Mouse (Mus musculus): Measurements from ENCODE around the gene Cmip. TPM values are rescaled to one million over a fixed set of nuclear protein-coding genes. Genes with fewer than 3 reads are reported as not detected.
A peak's percentile ranks its signal among the peaks of the same experiment; 100 is the strongest.

Cmip gene
- polyA plus RNA-seq, 2 experiments = 27.1 to 39.7 TPM

GRCm38 (mm10) chr8:117395055-117395454 lies 138.2 kb downstream of the Cmip start:
- Histone ChIP-seq H3K27ac (replicated peaks; ENCODE audit: low read depth, low read length) (no peak overlapping the region), H3K9me3 (ENCODE audit: control insufficient read depth, low read length) (no peaks in the 10 kb centered on the region), H3K36me3 (ENCODE audit: control insufficient read depth, insufficient read depth, low read length) (no peaks in the 10 kb centered on the region; the same call in 1 of the 2 replicates), H3K9ac (ENCODE audit: low read depth, low read length, severe bottlenecking) (no peak overlapping the region), H3K27me3 (ENCODE audit: control insufficient read depth, insufficient read depth, low read length) (no peaks in the 10 kb centered on the region), H3K4me1 (ENCODE audit: control insufficient read depth, insufficient read depth, low read length) (no peaks in the 10 kb centered on the region), H3K4me3 (replicated peaks; ENCODE audit: low read length) (no peak overlapping the region), H3K4me2 (replicated peaks; ENCODE audit: low read depth, low read length, severe bottlenecking) (no peak overlapping the region)
- ATAC-seq (ENCODE audit: low FRiP score, low read depth) (0 out of 2 replicates have a peak, but pooled peaks have one; percentile 24), DNase-seq (ENCODE audit: low spot score) (no peak)
- WGBS = 74% methylated on average over 7 of the region's 7 CpGs
- no peak for TF ChIP-seq POLR2A (IDR thresholded peaks at IDR 0.05; ENCODE audit: borderline replicate concordance, extremely low read depth, insufficient read depth, insufficient read length)

DNA sequence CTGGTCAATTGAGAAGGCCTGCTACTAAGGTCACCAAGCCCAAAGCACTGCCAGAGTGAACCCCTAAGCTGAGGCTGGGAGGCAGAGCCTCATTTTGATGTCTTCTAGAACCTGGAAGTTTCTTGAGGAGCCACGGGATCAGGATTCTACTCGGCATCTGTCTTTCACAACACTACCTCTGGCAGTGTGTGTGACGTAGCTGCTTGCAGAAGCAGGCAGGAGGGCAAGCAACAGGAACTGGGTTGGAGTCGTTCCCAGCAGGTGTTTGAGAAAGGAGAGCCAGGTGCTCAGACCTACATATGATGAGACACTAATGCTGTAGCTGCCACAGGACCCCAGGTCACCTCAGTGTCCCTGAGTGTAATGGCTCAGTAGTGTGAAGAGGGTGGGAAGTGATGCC lies 140.0 kb downstream of the Cmip start:
- Histone ChIP-seq H3K9me3 (ENCODE audit: control insufficient read depth, low read length) (no peaks in the 10 kb centered on the region), H3K27ac (replicated peaks; ENCODE audit: low read depth, low read length) (no peak overlapping the region), H3K4me3 (replicated peaks; ENCODE audit: low read length) (no peak overlapping the region), H3K9ac (ENCODE audit: low read depth, low read length, severe bottlenecking) (no peak overlapping the region), H3K36me3 (ENCODE audit: control insufficient read depth, insufficient read depth, low read length) (no peaks in the 10 kb centered on the region; the same call in 1 of the 2 replicates), H3K27me3 (ENCODE audit: control insufficient read depth, insufficient read depth, low read length) (no peaks in the 10 kb centered on the region), H3K4me1 (ENCODE audit: control insufficient read depth, insufficient read depth, low read length) (no peaks in the 10 kb centered on the region), H3K4me2 (replicated peaks; ENCODE audit: low read depth, low read length, severe bottlenecking) (no peak overlapping the region)
- 89% methylated on average over 4 of the region's 4 CpGs for WGBS
- ATAC-seq (ENCODE audit: low FRiP score, low read depth) = no peak
- no peak for DNase-seq (ENCODE audit: low spot score)
- TF ChIP-seq POLR2A (IDR thresholded peaks at IDR 0.05; ENCODE audit: borderline replicate concordance, extremely low read depth, insufficient read depth, insufficient read length) = no peak

GRCm38 (mm10) chr8:117397751-117398150 lies 140.9 kb downstream of the Cmip start:
- TF ChIP-seq POLR2A (IDR thresholded peaks at IDR 0.05; ENCODE audit: borderline replicate concordance, extremely low read depth, insufficient read depth, insufficient read length) = no peak
- Histone ChIP-seq H3K27ac (replicated peaks; ENCODE audit: low read depth, low read length) (no peak overlapping the region), H3K27me3 (ENCODE audit: control insufficient read depth, insufficient read depth, low read length) (no peaks in the 10 kb centered on the region), H3K9ac (ENCODE audit: low read depth, low read length, severe bottlenecking) (no peak overlapping the region), H3K4me1 (ENCODE audit: control insufficient read depth, insufficient read depth, low read length) (peaks cover 2% of the 10 kb centered on the region; the same call in 1 of the 2 replicates), H3K4me2 (replicated peaks; ENCODE audit: low read depth, low read length, severe bottlenecking) (no peak overlapping the region), H3K9me3 (ENCODE audit: control insufficient read depth, low read length) (no peaks in the 10 kb centered on the region), H3K36me3 (ENCODE audit: control insufficient read depth, insufficient read depth, low read length) (no peaks in the 10 kb centered on the region), H3K4me3 (replicated peaks; ENCODE audit: low read length) (no peak overlapping the region)
- 95% methylated on average over 15 of the region's 15 CpGs for WGBS
- DNase-seq (ENCODE audit: low spot score) (no peak), ATAC-seq (ENCODE audit: low FRiP score, low read depth) (no peak)

DNA sequence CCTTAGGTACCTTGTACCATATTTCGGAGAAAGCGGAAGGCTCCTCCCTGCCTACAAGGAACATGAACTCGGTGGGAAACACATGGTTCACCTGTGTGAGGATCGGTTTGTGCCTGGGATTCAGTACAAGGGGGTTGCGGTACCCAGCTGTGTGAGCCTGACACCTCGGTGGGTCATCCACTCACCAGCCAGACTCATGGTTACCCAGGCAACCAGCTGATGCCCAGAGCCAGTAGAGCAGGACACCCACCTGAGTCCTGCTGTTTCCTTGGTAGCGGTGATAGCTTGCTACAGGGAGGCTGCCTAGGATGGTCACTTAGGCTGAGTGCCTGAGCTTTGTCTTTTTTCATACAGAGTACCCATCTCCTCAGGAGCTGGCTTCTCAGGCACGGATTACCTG lies 142.4 kb downstream of the Cmip start:
- DNase-seq (ENCODE audit: low spot score) = no peak
- TF ChIP-seq POLR2A (IDR thresholded peaks at IDR 0.05; ENCODE audit: borderline replicate concordance, extremely low read depth, insufficient read depth, insufficient read length) = no peak
- Histone ChIP-seq H3K4me3 (replicated peaks; ENCODE audit: low read length) (no peak overlapping the region), H3K4me2 (replicated peaks; ENCODE audit: low read depth, low read length, severe bottlenecking) (no peak overlapping the region), H3K9me3 (ENCODE audit: control insufficient read depth, low read length) (no peaks in the 10 kb centered on the region), H3K27me3 (ENCODE audit: control insufficient read depth, insufficient read depth, low read length) (no peaks in the 10 kb centered on the region), H3K36me3 (ENCODE audit: control insufficient read depth, insufficient read depth, low read length) (no peaks in the 10 kb centered on the region), H3K9ac (ENCODE audit: low read depth, low read length, severe bottlenecking) (no peak overlapping the region), H3K4me1 (ENCODE audit: control insufficient read depth, insufficient read depth, low read length) (peaks cover 14% of the 10 kb centered on the region), H3K27ac (replicated peaks; ENCODE audit: low read depth, low read length) (no peak overlapping the region)
- no peak for ATAC-seq (ENCODE audit: low FRiP score, low read depth)
- WGBS = 78% methylated on average over 8 of the region's 8 CpGs

DNA sequence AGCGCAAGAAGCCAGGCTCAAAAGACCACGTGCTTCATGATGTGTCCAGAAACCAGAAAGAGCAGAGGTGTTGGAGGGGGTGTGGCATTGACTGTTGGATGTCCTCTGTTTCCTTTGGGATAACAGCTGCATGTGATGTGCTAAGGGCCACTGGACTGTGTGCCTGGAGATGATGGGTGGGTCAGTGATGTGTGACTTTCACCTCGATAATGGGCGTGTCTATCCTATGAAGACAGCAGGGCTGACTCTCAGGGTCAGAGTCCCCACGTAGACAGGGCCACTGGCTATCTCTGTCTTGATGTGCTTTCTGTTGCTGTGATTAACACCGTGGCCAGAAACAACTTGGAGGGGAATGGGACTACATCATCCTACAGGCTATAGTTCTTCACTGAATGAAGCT lies 144.0 kb downstream of the Cmip start:
- Histone ChIP-seq H3K4me2 (replicated peaks; ENCODE audit: low read depth, low read length, severe bottlenecking) (no peak overlapping the region), H3K9me3 (ENCODE audit: control insufficient read depth, low read length) (no peaks in the 10 kb centered on the region), H3K27ac (replicated peaks; ENCODE audit: low read depth, low read length) (no peak overlapping the region), H3K9ac (ENCODE audit: low read depth, low read length, severe bottlenecking) (no peak overlapping the region), H3K27me3 (ENCODE audit: control insufficient read depth, insufficient read depth, low read length) (no peaks in the 10 kb centered on the region), H3K4me3 (replicated peaks; ENCODE audit: low read length) (no peak overlapping the region), H3K36me3 (ENCODE audit: control insufficient read depth, insufficient read depth, low read length) (no peaks in the 10 kb centered on the region), H3K4me1 (ENCODE audit: control insufficient read depth, insufficient read depth, low read length) (peaks cover 14% of the 10 kb centered on the region)
- ATAC-seq (ENCODE audit: low FRiP score, low read depth) (no peak), DNase-seq (ENCODE audit: low spot score) (no peak)
- no peak for TF ChIP-seq POLR2A (IDR thresholded peaks at IDR 0.05; ENCODE audit: borderline replicate concordance, extremely low read depth, insufficient read depth, insufficient read length)
- 90% methylated on average over 6 of the region's 6 CpGs for WGBS

DNA sequence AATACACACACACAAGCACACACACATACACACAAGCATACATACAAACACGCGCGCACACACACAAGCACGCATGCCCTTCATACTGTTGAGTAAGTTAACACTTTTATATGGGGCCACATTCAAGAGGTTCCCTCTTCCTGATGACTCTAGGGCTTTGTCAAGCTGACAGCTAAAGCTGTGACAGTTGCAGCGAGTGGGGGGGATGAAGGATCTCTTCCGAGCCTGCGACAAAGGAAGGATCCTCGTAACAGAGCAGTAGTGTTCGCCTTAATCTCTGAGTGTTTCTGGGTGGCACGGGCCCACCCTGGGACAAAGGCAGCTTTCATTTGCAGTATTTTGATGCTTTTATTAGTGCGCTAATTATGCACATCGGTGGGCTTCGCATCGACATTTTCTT lies 145.0 kb downstream of the Cmip start:
- TF ChIP-seq POLR2A (IDR thresholded peaks at IDR 0.05; ENCODE audit: borderline replicate concordance, extremely low read depth, insufficient read depth, insufficient read length) = no peak
- Histone ChIP-seq H3K9me3 (ENCODE audit: control insufficient read depth, low read length) (no peaks in the 10 kb centered on the region), H3K36me3 (ENCODE audit: control insufficient read depth, insufficient read depth, low read length) (no peaks in the 10 kb centered on the region), H3K4me1 (ENCODE audit: control insufficient read depth, insufficient read depth, low read length) (peaks cover 14% of the 10 kb centered on the region), H3K4me3 (replicated peaks; ENCODE audit: low read length) (no peak overlapping the region), H3K27me3 (ENCODE audit: control insufficient read depth, insufficient read depth, low read length) (no peaks in the 10 kb centered on the region), H3K4me2 (replicated peaks; ENCODE audit: low read depth, low read length, severe bottlenecking) (no peak overlapping the region), H3K9ac (ENCODE audit: low read depth, low read length, severe bottlenecking) (no peak overlapping the region), H3K27ac (replicated peaks; ENCODE audit: low read depth, low read length) (no peak overlapping the region)
- WGBS = 85% methylated on average over 14 of the region's 14 CpGs
- DNase-seq (ENCODE audit: low spot score) (no peak), ATAC-seq (ENCODE audit: low FRiP score, low read depth) (no peak)
